Mouse (Mus musculus) heart, embryonic 16.5 days (tissue): ENCODE data around the gene Sipa1l2. TPM values are rescaled to one million over a fixed set of nuclear protein-coding genes. Genes with fewer than 3 reads are reported as not detected.

Experiments used
- ATAC-seq: fragments of 200-750 bp; cut with Nextera tagmentation; replicated peaks from 2 replicates; pipeline ENCODE4 v1.8.0; 2017; ENCODE audit warnings: moderate number of reproducible peaks; ENCODE audit not compliant: insufficient read depth, low FRiP score; ENCODE audit errors: extremely low read depth
- H3K27ac ChIP-seq: fragments of 300-500 bp; sonication (generic); 2 replicates; pipeline ENCODE4 v1.5.1; 2014; ENCODE audit warnings: mild to moderate bottlenecking, low read length, control low read depth, moderate library complexity
- H3K27me3 ChIP-seq: fragments of 300-500 bp; sonication (generic); 2 replicates; pipeline ENCODE4 v1.6.1; 2014; ENCODE audit warnings: low read length, mixed read lengths; ENCODE audit not compliant: control insufficient read depth, insufficient read depth
- H3K36me3 ChIP-seq: fragments of 300-500 bp; sonication (generic); 2 replicates; pipeline ENCODE4 v1.6.1; 2014; ENCODE audit not compliant: control insufficient read depth, insufficient read depth
- H3K4me1 ChIP-seq: fragments of 300-500 bp; sonication (generic); 2 replicates; pipeline ENCODE4 v1.6.1; 2014; ENCODE audit warnings: low read length, mixed read lengths; ENCODE audit not compliant: control insufficient read depth, insufficient read depth
- H3K4me2 ChIP-seq: fragments of 300-500 bp; sonication (generic); 2 replicates; pipeline ENCODE4 v1.6.1; 2014; ENCODE audit warnings: low read depth, mild to moderate bottlenecking, control low read depth, low read length
- H3K4me3 ChIP-seq: fragments of 300-500 bp; sonication (generic); 2 replicates; pipeline ENCODE4 v1.5.1; 2014; ENCODE audit warnings: mild to moderate bottlenecking, control low read depth, low read length
- H3K9ac ChIP-seq: fragments of 300-500 bp; sonication (generic); 2 replicates; pipeline ENCODE4 v1.6.1; 2014; ENCODE audit warnings: low read length, control low read depth
- H3K9me3 ChIP-seq: fragments of 300-500 bp; sonication (generic); replicated peaks from 2 replicates; pipeline ENCODE4 v1.6.1; 2016; ENCODE audit warnings: low read length; ENCODE audit not compliant: control insufficient read depth
- WGBS: fragments of 180-500 bp; shearing (Covaris S2); extraction: QIAGEN DNeasy Blood & Tissue Kit; methylation state at CpG from one replicate; pipeline ENCODE4 v1.1.7; 2014; 5-methylcytosine and 5-hydroxymethylcytosine counted together
- polyA plus RNA-seq: library from polyadenylated mRNA; unstranded; fragments of >200 nt; fragmentation: Nextera tagmentation; extraction: Ambion mirVana; gene quantifications from 2 replicates; pipeline ENCODE4 v1.2.1, GENCODE M21; 2015

Gene Sipa1l2
- polyA plus RNA-seq, 1 experiment from 2014 or later: 19.9 TPM

DNA sequence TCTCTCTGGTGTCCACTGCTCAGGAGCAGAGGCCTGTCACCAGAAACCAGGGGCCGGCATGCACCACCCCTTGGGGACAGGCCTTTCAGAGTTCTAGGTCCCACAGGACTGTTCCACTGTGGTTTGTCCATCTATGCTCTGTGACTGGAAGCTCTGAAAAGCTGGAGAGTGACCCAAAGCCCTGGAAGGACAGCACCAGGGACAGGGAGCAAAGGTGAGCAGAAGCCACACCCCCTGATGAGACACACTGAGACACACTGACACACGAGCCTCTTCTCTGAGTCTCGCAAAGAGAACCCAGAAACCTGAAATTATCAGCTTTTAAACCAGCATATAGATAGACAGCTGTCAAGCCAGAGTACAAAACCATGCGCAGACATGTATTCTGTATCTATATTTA, 123.4 kb downstream of the Sipa1l2 start:
- Histone ChIP-seq H3K4me2 (no peak overlapping the region), H3K27ac (no peak overlapping the region), H3K4me1 (peaks cover 33% of the 10 kb centered on the region), H3K36me3 (peaks cover 36% of the 10 kb centered on the region), H3K9me3 (no peaks in the 10 kb centered on the region), H3K4me3 (no peak overlapping the region), H3K9ac (no peak overlapping the region), H3K27me3 (no peaks in the 10 kb centered on the region)
- WGBS: 67% methylated on average over 4 of the region's 4 CpGs
- ATAC-seq: no peak

DNA sequence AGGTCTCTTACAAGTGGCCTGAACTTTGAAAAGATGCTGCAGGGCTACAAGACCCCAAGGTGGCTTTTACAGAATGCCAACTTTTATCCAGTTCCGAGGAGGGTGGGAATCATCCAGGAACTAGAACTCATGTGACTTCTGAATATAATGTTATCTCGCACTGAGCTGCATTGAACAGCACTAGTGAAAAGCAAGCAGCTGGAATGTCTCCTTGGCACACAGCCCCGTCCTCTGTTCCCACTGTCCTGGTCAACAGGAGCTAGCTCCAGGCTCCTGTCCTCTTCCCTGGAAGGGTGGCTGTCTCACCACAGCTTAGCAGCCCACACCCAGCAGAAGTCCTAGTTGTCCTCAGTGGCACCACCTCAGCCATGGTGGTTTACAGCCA, 124.4 kb downstream of the Sipa1l2 start:
- no peak overlapping the region for H3K9ac ChIP-seq
- ATAC-seq: peak; percentile 83
- H3K4me2 ChIP-seq: peak overlapping the region; percentile 29; the same call in 1 of the 2 replicates
- H3K36me3 ChIP-seq: peaks cover 38% of the 10 kb centered on the region
- H3K9me3 ChIP-seq: no peaks in the 10 kb centered on the region
- H3K4me1 ChIP-seq: peaks cover 33% of the 10 kb centered on the region
- WGBS: 21% methylated on average over 3 of the region's 3 CpGs
- no peak overlapping the region for H3K4me3 ChIP-seq
- H3K27ac ChIP-seq: peak overlapping the region; percentile 96
- no peaks in the 10 kb centered on the region for H3K27me3 ChIP-seq

DNA sequence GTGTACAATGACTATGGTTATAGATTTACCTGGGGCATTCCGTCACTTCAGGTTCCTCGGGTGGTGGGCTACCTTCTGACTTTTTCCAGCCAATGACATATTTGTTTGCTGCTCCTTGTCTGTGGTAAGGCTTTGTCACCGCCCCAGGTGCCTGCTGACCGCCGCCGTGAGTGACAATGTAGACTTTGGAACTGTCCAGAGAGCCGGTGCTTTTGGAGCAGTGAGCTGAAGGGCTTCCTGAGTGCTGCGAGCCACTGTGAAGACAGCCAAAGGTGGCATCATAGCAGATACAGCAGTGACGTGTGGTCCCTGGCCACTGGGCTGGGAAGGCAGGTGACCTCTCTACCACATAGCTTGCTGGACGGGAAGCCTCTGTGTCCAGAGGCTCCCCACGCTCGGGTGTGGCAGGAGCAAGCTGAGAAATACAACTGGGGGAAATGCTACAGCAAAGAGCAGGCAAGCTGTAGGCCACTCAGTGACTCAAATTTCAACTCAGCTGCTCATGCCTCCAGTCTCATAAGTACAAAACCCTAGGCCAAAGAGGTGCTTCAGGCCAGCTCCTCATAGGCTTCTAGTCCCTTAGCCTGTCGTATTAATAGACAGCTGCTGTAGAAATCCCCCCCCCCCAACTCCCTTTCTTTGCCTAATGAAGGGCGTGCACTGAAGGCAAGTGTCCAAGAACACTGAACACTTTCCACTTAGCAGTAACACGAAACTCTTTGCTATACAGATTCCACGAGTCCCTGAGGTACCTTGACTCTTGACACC, 125.0 kb downstream of the Sipa1l2 start:
- peak; percentile 83 for ATAC-seq
- Histone ChIP-seq H3K9ac (peak overlapping the region; percentile 70), H3K4me1 (peaks cover 33% of the 10 kb centered on the region), H3K4me3 (no peak overlapping the region), H3K4me2 (peak overlapping the region; percentile 29; the same call in 1 of the 2 replicates), H3K27me3 (no peaks in the 10 kb centered on the region), H3K27ac (peak overlapping the region; percentile 96), H3K9me3 (no peaks in the 10 kb centered on the region), H3K36me3 (peaks cover 40% of the 10 kb centered on the region)
- 46% methylated on average over 16 of the region's 16 CpGs for WGBS

DNA sequence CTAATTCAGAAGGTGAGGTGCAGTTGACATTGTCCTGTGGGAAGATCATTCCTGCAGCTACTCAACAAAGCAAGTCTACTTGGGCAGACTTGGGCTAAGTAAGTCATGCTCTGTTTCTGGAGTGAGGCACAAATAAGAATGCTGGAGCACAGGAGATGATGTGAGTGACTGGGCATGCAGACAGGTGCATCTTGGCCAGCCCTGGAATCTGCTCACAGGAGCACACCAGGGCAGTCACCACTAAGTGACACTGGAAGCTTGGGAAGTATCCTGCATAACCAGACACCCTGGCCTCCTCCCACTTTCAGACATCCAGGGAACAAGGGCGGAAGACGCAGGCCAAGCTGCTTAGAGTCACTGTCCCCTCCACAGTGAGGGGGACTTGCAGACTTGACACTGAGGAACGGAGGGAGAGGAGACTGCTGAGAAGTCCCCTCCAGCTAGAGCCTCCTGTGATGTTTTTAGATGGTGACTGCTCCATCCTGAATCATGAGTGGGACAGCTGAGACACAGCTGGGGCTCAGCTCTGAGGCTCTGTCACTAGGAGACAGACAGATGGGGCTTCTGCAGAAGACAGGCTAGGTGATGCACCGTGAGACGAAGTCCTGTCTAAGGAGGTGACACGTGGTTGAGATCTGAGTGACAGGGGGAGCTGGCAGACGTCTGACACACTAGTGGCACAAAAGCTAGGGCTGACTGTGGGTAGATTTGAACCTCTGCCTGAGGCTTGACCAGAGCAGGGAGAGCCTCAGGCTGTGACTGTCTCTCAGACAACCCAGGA, 134.1 kb downstream of the Sipa1l2 start:
- ATAC-seq: no peak
- Histone ChIP-seq H3K27ac (no peak overlapping the region), H3K4me2 (no peak overlapping the region), H3K4me3 (no peak overlapping the region), H3K9ac (no peak overlapping the region), H3K4me1 (peaks cover 20% of the 10 kb centered on the region), H3K36me3 (peaks cover 38% of the 10 kb centered on the region), H3K9me3 (no peaks in the 10 kb centered on the region), H3K27me3 (no peaks in the 10 kb centered on the region)
- WGBS: 67% methylated on average over 7 of the region's 7 CpGs

DNA sequence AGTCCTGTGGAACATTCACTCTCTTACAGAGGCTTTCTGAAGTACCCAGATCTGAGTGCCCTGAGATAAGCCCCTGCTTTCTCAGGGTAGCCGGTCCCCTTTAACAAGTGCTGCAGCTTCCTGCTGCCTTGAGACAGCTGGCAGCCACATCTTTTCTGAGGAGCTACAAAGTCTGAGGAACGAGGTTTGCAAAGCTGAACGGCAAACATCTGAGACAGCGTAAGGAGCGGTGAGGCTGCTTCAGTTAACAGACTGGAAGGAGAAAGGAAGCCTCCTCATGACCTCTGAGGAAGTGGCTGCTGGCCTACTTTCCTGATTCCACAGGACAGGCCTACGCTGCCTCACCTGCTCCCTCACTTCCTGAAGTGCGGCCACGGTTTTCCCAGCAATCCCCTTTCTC, 135.5 kb downstream of the Sipa1l2 start:
- no peak overlapping the region for H3K4me3 ChIP-seq
- 0 out of 2 replicates have a peak overlapping the region, but pooled peaks have one; percentile 5 for H3K9ac ChIP-seq
- H3K27ac ChIP-seq: peak overlapping the region; percentile 43; the same call in 1 of the 2 replicates
- no peaks in the 10 kb centered on the region for H3K27me3 ChIP-seq
- no peak overlapping the region for H3K4me2 ChIP-seq
- 47% methylated on average over 8 of the region's 8 CpGs for WGBS
- H3K9me3 ChIP-seq: no peaks in the 10 kb centered on the region
- peaks cover 20% of the 10 kb centered on the region for H3K4me1 ChIP-seq
- ATAC-seq: no peak
- H3K36me3 ChIP-seq: peaks cover 32% of the 10 kb centered on the region

DNA sequence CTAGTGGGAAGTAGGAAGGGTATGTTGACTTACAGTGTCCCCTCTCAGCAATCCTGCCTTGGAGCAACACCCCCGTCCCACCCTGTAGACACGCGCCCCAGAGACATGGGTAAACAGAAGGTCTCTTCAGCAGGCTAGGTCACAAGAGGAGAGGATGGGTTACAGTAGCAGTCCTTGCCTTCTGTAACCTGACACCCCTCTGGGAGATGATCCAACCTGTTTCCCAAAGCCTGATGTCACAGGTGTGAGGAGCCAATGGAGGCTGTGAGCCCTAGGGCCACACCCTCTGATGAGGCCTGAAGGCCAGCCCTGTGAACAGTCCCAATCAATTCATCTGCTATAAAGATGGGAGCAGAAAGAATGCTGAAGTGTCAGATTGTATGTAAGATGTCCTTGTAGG, 138.3 kb downstream of the Sipa1l2 start:
- Histone ChIP-seq H3K9me3 (no peaks in the 10 kb centered on the region), H3K27ac (no peak overlapping the region), H3K36me3 (peaks cover 20% of the 10 kb centered on the region), H3K9ac (no peak overlapping the region), H3K4me2 (no peak overlapping the region), H3K27me3 (no peaks in the 10 kb centered on the region), H3K4me1 (peaks cover 20% of the 10 kb centered on the region), H3K4me3 (no peak overlapping the region)
- 0 out of 2 replicates have a peak, but pooled peaks have one; percentile 20 for ATAC-seq
- 55% methylated on average over 3 of the region's 3 CpGs for WGBS

DNA sequence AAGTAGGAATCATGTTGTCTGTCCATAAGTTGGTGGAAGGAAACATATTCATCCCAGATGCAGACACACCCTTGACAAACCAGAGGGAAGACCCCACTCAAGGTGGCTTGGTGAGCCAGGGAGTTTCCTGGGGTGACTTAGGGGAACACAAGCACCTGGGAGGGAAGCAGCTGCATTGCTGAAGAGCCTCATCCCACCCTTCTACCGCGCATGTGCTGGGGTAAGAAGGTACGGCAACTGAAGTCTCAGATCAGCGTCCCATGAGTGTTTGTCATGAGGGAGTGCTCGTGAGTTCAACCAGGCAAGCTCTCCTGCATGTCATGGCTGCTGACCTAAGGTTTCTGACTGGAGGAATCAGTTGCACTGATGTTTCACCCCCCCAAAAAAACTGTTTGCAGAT, 138.8 kb downstream of the Sipa1l2 start:
- no peak for ATAC-seq
- Histone ChIP-seq H3K27me3 (no peaks in the 10 kb centered on the region), H3K36me3 (peaks cover 20% of the 10 kb centered on the region)

DNA sequence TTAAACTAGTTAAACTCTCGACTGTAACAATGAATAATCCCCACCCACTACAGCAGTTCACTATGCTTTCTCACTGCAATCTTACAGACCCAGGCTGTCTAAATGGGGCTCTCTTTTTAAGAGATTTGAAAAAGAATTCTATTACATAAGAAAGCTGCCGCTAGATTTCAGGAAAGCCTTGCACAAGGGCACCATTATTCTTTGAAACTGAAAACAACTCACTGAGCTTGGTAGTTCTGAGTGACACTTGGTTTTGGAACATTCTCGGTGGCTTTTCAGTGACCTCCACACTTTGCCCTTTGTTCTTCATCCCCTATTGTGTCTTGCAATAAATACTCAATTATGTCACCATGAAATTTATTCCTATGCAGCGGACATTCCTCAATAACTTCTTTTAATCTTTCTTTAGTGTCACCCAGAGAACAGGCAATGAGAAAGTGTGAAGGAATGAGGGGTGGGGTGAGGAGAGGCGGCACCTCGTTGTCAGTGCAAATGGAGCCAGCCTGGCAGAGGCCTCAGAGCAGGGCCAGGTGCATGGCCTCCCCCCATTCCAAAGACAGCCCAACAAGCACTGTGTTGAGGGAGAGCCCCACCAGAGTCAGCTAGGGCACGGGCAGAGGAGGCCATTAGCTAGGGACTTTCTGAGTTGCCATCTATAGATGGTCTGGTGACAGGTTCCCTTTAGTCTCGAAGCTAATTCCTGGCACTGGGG, 140.5 kb downstream of the Sipa1l2 start:
- H3K9me3 ChIP-seq: no peaks in the 10 kb centered on the region
- H3K27me3 ChIP-seq: no peaks in the 10 kb centered on the region
- no peak overlapping the region for H3K4me2 ChIP-seq
- no peak overlapping the region for H3K4me3 ChIP-seq
- no peak for ATAC-seq
- no peak overlapping the region for H3K27ac ChIP-seq
- peaks cover 9% of the 10 kb centered on the region for H3K4me1 ChIP-seq
- no peak overlapping the region for H3K9ac ChIP-seq
- H3K36me3 ChIP-seq: peaks cover 20% of the 10 kb centered on the region
- 62% methylated on average over 8 of the region's 8 CpGs for WGBS

More for the DNA sequence above, 138.8 kb downstream of the Sipa1l2 start:
- H3K9me3 ChIP-seq: no peaks in the 10 kb centered on the region
- WGBS: 82% methylated on average over 5 of the region's 5 CpGs
- H3K9ac ChIP-seq: no peak overlapping the region
- H3K4me1 ChIP-seq: peaks cover 20% of the 10 kb centered on the region
- H3K4me3 ChIP-seq: no peak overlapping the region
- H3K27ac ChIP-seq: no peak overlapping the region
- H3K4me2 ChIP-seq: no peak overlapping the region
